Mouse (Mus musculus): ENCODE data around the gene Hist1h2bb. TPM values are rescaled to one million over a fixed set of nuclear protein-coding genes. Genes with fewer than 3 reads are reported as not detected.
A peak's percentile ranks its signal among the peaks of the same experiment; 100 is the strongest.

Gene Hist1h2bb
- total and polyA plus RNA-seq, 3 experiments, result 3.2 to 2,278 TPM; not detected in 1

GRCm38 (mm10) chr13:23740256-23740840, 6.2 kb upstream of the Hist1h2bb start:
- Histone ChIP-seq H3K9me3 (replicated peaks; ENCODE audit: insufficient read depth, low read length) (no peaks in the 10 kb centered on the region), H3K9ac (ENCODE audit: control insufficient read depth, low read depth, low read length, poor library complexity, severe bottlenecking) (peak overlapping the region; percentile 85), H3K4me3 (ENCODE audit: control insufficient read depth in 1 of 2, insufficient read depth in 1 of 2, low read depth in 2 of 2, low read length in 2 of 2) (peak overlapping the region; percentile 67 to 70), H3K79me2 (ENCODE audit: control insufficient read depth, insufficient read depth, low read length, poor library complexity) (peaks cover 1% of the 10 kb centered on the region; the same call in 1 of the 2 replicates), H3K27me3 (ENCODE audit: control insufficient read depth in 1 of 2, insufficient read depth in 2 of 2, low read length in 2 of 2) (no peaks in the 10 kb centered on the region), H3K36me3 (ENCODE audit: control insufficient read depth in 1 of 2, insufficient read depth in 2 of 2, low read length in 2 of 2) (peaks cover 0 to 22% of the 10 kb centered on the region in 2 experiments; a peak in 2 of 4 replicates), H3K27ac (ENCODE audit: control insufficient read depth, low read depth, low read length) (peak overlapping the region; percentile 99), H3K4me1 (ENCODE audit: control insufficient read depth in 1 of 2, insufficient read depth in 2 of 2, low read length in 2 of 2) (0 out of 4 replicates have a peak, but pooled peaks cover 3% of the 10 kb centered on the region in 2 experiments)
- no peak for TF ChIP-seq CTCF (IDR thresholded peaks at IDR 0.05 in 2 of 3, conservative IDR thresholded peaks at IDR 0.05 in 1 of 3; ENCODE audit: control insufficient read depth in 1 of 3, insufficient read depth in 1 of 3, low read depth in 2 of 3, low read length in 3 of 3, poor library complexity in 1 of 3, severe bottlenecking in 1 of 3)
- no peak for DNase-seq (ENCODE audit: low read depth, low spot score)

GRCm38 (mm10) chr13:23740910-23741309, 5.6 kb upstream of the Hist1h2bb start:
- peak; percentile 60 for DNase-seq (ENCODE audit: low read depth, low spot score)

GRCm38 (mm10) chr13:23742007-23742406, 4.5 kb upstream of the Hist1h2bb start:
- peak; percentile 30 for DNase-seq (ENCODE audit: low read depth, low spot score)
- H3K4me3 ChIP-seq (ENCODE audit: control insufficient read depth in 1 of 2, insufficient read depth in 1 of 2, low read depth in 2 of 2, low read length in 2 of 2), result no peak overlapping the region
- peaks cover 1% of the 10 kb centered on the region; the same call in 1 of the 2 replicates for H3K79me2 ChIP-seq (ENCODE audit: control insufficient read depth, insufficient read depth, low read length, poor library complexity)
- no peak overlapping the region for H3K27ac ChIP-seq (ENCODE audit: control insufficient read depth, low read depth, low read length)
- peak overlapping the region; percentile 17; the same call in 1 of the 2 replicates for H3K9ac ChIP-seq (ENCODE audit: control insufficient read depth, low read depth, low read length, poor library complexity, severe bottlenecking)
- no peaks in the 10 kb centered on the region for H3K9me3 ChIP-seq (replicated peaks; ENCODE audit: insufficient read depth, low read length)
- peaks cover 0 to 26% of the 10 kb centered on the region in 2 experiments; a peak in 2 of 4 replicates for H3K36me3 ChIP-seq (ENCODE audit: control insufficient read depth in 1 of 2, insufficient read depth in 2 of 2, low read length in 2 of 2)
- H3K27me3 ChIP-seq (ENCODE audit: control insufficient read depth in 1 of 2, insufficient read depth in 2 of 2, low read length in 2 of 2), result no peaks in the 10 kb centered on the region
- H3K4me1 ChIP-seq (ENCODE audit: control insufficient read depth in 1 of 2, insufficient read depth in 2 of 2, low read length in 2 of 2), result 0 out of 4 replicates have a peak, but pooled peaks cover 3% of the 10 kb centered on the region in 2 experiments
- no peak for TF ChIP-seq UBTF (IDR thresholded peaks at IDR 0.05; ENCODE audit: borderline replicate concordance, insufficient read depth, low read depth, low read length)
- TF ChIP-seq ZC3H11A (IDR thresholded peaks at IDR 0.05; ENCODE audit: low read depth, low read length), result no peak
- TF ChIP-seq MXI1 (IDR thresholded peaks at IDR 0.05; ENCODE audit: low read depth, low read length), result no peak
- no peak for TF ChIP-seq MAX (IDR thresholded peaks at IDR 0.05; ENCODE audit: low read length)
- no peak for TF ChIP-seq RCOR1 (IDR thresholded peaks at IDR 0.05; ENCODE audit: low read depth, low read length)
- no peak for TF ChIP-seq POLR2A (IDR thresholded peaks at IDR 0.05; ENCODE audit: control insufficient read depth in 1 of 2, insufficient read depth in 1 of 2, low read depth in 1 of 2, low read length in 2 of 2, poor library complexity in 1 of 2)
- no peak for TF ChIP-seq SMC3 (IDR thresholded peaks at IDR 0.05; ENCODE audit: low read depth, low read length)
- TF ChIP-seq NELFE (IDR thresholded peaks at IDR 0.05; ENCODE audit: low read depth, low read length), result no peak
- TF ChIP-seq MYB (IDR thresholded peaks at IDR 0.05; ENCODE audit: low read depth, low read length), result no peak
- TF ChIP-seq TCF12 (IDR thresholded peaks at IDR 0.05; ENCODE audit: low read depth, low read length), result no peak
- TF ChIP-seq NRF1 (IDR thresholded peaks at IDR 0.05; ENCODE audit: insufficient read depth, low read depth, low read length, poor library complexity, severe bottlenecking), result no peak
- no peak for TF ChIP-seq ZNF384 (IDR thresholded peaks at IDR 0.05; ENCODE audit: low read depth, low read length)
- TF ChIP-seq ZMIZ1 (IDR thresholded peaks at IDR 0.05; ENCODE audit: low read depth, low read length), result no peak
- TF ChIP-seq ETS1 (IDR thresholded peaks at IDR 0.05; ENCODE audit: low read depth, low read length), result no peak
- TF ChIP-seq EP300 (IDR thresholded peaks at IDR 0.05; ENCODE audit: low read depth in 1 of 2, low read length in 2 of 2), result no peak
- TF ChIP-seq SIN3A (IDR thresholded peaks at IDR 0.05; ENCODE audit: low read length), result no peak
- TF ChIP-seq JUND (IDR thresholded peaks at IDR 0.05; ENCODE audit: low read depth, low read length), result no peak

More at GRCm38 (mm10) chr13:23740910-23741309, 5.6 kb upstream of the Hist1h2bb start:
- Histone ChIP-seq H3K4me1 (ENCODE audit: control insufficient read depth in 1 of 2, insufficient read depth in 2 of 2, low read length in 2 of 2) (0 out of 4 replicates have a peak, but pooled peaks cover 3% of the 10 kb centered on the region in 2 experiments), H3K79me2 (ENCODE audit: control insufficient read depth, insufficient read depth, low read length, poor library complexity) (peaks cover 1% of the 10 kb centered on the region; the same call in 1 of the 2 replicates), H3K27me3 (ENCODE audit: control insufficient read depth in 1 of 2, insufficient read depth in 2 of 2, low read length in 2 of 2) (no peaks in the 10 kb centered on the region), H3K36me3 (ENCODE audit: control insufficient read depth in 1 of 2, insufficient read depth in 2 of 2, low read length in 2 of 2) (peaks cover 0 to 26% of the 10 kb centered on the region in 2 experiments; a peak in 2 of 4 replicates), H3K9ac (ENCODE audit: control insufficient read depth, low read depth, low read length, poor library complexity, severe bottlenecking) (peak overlapping the region; percentile 70), H3K9me3 (replicated peaks; ENCODE audit: insufficient read depth, low read length) (no peaks in the 10 kb centered on the region), H3K4me3 (ENCODE audit: control insufficient read depth in 1 of 2, insufficient read depth in 1 of 2, low read depth in 2 of 2, low read length in 2 of 2) (peak overlapping the region; percentile 17 to 37; a peak in 3 of 4 replicates), H3K27ac (ENCODE audit: control insufficient read depth, low read depth, low read length) (peak overlapping the region; percentile 48; the same call in 1 of the 2 replicates)
- TF ChIP-seq MAZ (IDR thresholded peaks at IDR 0.05; ENCODE audit: low read depth, low read length) (no peak), NELFE (IDR thresholded peaks at IDR 0.05; ENCODE audit: low read depth, low read length) (no peak), E2F4 (IDR thresholded peaks at IDR 0.05; ENCODE audit: borderline replicate concordance, low read depth, low read length) (no peak), MAX (IDR thresholded peaks at IDR 0.05; ENCODE audit: low read length) (no peak), MYB (IDR thresholded peaks at IDR 0.05; ENCODE audit: low read depth, low read length) (no peak), ELF1 (IDR thresholded peaks at IDR 0.05; ENCODE audit: low read depth, low read length) (no peak), CTCF (IDR thresholded peaks at IDR 0.05 in 2 of 3, conservative IDR thresholded peaks at IDR 0.05 in 1 of 3; ENCODE audit: control insufficient read depth in 1 of 3, insufficient read depth in 1 of 3, low read depth in 2 of 3, low read length in 3 of 3, poor library complexity in 1 of 3, severe bottlenecking in 1 of 3) (no peak), POLR2A (IDR thresholded peaks at IDR 0.05; ENCODE audit: control insufficient read depth in 1 of 2, insufficient read depth in 1 of 2, low read depth in 1 of 2, low read length in 2 of 2, poor library complexity in 1 of 2) (no peak), RAD21 (IDR thresholded peaks at IDR 0.05; ENCODE audit: low read depth, low read length) (no peak)

Measured in MEL (cell line).